Mouse (Mus musculus) layer of hippocampus, postnatal 25 days (tissue): Measurements from ENCODE around the gene Cyp26b1. TPM values are rescaled to one million over a fixed set of nuclear protein-coding genes. Genes with fewer than 3 reads are reported as not detected.

ENCODE experiments used
- DNase-seq, 2 experiments: peaks; one replicate each; pipeline ENCODE4 v3.0.0; 2022; ENCODE audit warnings: mixed read lengths in 2 of 2, low spot score in 1 of 2; ENCODE audit errors: extremely low spot score in 1 of 2
- total RNA-seq, 2 experiments: library from RNA; stranded (reverse); gene quantifications; 2 replicates each; pipeline ENCODE4 v1.2.3; 2021

The Cyp26b1 gene
- total RNA-seq, 2 experiments from 2014 or later, result 11.1 to 11.5 TPM

GRCm38 (mm10) chr6:84567696-84568095 lies 26.0 kb downstream of the Cyp26b1 start:
- DNase-seq, result no peak

- DNase-seq, result no peak
Measured at GRCm38 (mm10) chr6:84566825-84567224, 26.9 kb downstream of the Cyp26b1 start.

GRCm38 (mm10) chr6:84565245-84565644 lies 28.5 kb downstream of the Cyp26b1 start:
- no peak for DNase-seq

GRCm38 (mm10) chr6:84562948-84563347 lies 30.8 kb downstream of the Cyp26b1 start:
- DNase-seq, result no peak

GRCm38 (mm10) chr6:84561171-84561570 lies 32.5 kb downstream of the Cyp26b1 start:
- no peak for DNase-seq

- no peak for DNase-seq
Measured at GRCm38 (mm10) chr6:84549852-84550437, 43.8 kb downstream of the Cyp26b1 start.

GRCm38 (mm10) chr6:84545428-84545827 lies 48.3 kb downstream of the Cyp26b1 start:
- DNase-seq, result no peak

- no peak for DNase-seq
Measured at GRCm38 (mm10) chr6:84544359-84544758, 49.3 kb downstream of the Cyp26b1 start.

GRCm38 (mm10) chr6:84543516-84543915 lies 50.2 kb downstream of the Cyp26b1 start:
- DNase-seq, result no peak

GRCm38 (mm10) chr6:84539924-84540323 lies 53.8 kb downstream of the Cyp26b1 start:
- DNase-seq, result no peak

- DNase-seq, result no peak
Measured at GRCm38 (mm10) chr6:84538681-84539080, 55.0 kb downstream of the Cyp26b1 start.

- DNase-seq, result peak in 1 of 2 experiments; percentile 11
Measured at GRCm38 (mm10) chr6:84537611-84538197, 56.0 kb downstream of the Cyp26b1 start.

- DNase-seq, result no peak
Measured at GRCm38 (mm10) chr6:84534944-84535343, 58.8 kb downstream of the Cyp26b1 start.

- no peak for DNase-seq
Measured at GRCm38 (mm10) chr6:84529912-84530311, 63.8 kb downstream of the Cyp26b1 start.

- DNase-seq, result no peak
Measured at GRCm38 (mm10) chr6:84524901-84525601, 68.7 kb downstream of the Cyp26b1 start.
